Mouse (Mus musculus) cerebellum, postnatal 4 days (tissue): Measurements from ENCODE around the gene Rsph9.

Source experiments
- DNase-seq, 2 experiments: peaks; one replicate each; pipeline ENCODE4 v3.0.0; 2022; ENCODE audit warnings: low spot score in 2 of 2, mixed read lengths in 1 of 2

The Rsph9 gene

GRCm38 (mm10) chr17:46143578-46144423 is at the start of gene Rsph9:
Rsph9 (minus strand) TSS chr17:46144216.
- peak in 1 of 2 experiments; percentile 65 for DNase-seq

DNA sequence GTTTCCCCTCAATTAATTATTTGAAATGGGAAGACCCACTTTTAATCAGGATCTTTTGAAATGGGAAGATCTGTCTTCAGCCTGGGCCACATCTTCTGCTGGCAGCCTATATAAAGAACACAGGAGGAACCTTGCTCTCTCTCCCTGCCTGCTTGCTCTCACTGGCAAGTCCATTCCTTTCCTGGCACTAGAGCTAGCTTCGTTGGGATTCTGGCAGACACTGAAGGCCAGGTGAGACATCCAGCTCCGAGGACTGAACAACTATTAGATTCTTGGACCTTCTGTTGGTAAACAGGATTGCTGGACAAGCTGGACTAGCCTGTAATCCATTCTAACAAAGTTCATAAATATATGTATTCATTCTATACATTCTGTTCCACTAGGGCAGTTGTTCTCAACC is 44.8 kb upstream of the Rsph9 start:
- DNase-seq = no peak

- DNase-seq = no peak
Measured at GRCm38 (mm10) chr17:46182273-46182672, 38.3 kb upstream of the Rsph9 start.

- DNase-seq = no peak
Measured at GRCm38 (mm10) chr17:46170538-46170937, 26.5 kb upstream of the Rsph9 start.

GRCm38 (mm10) chr17:46168768-46169167 is 24.8 kb upstream of the Rsph9 start:
- no peak for DNase-seq

DNA sequence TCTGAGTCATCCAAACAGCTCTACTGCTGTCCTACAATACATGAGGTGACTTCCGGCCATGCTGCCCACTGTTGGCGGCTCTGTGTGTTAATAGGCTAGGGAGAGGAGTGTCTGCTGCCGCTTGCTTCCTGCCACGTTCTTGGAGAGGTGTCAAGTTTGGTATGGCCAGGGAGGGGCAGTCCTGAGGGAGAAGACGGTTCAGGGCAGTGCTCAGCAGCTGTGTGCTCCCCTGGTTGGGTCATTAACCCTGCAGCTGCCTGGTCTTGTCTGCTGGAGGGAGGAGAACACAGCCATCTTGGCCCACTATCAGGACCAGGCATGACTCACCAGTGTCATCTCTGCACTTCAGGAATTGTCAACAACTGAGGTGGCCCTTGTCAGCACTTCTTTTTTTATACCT is 24.3 kb upstream of the Rsph9 start:
- no peak for DNase-seq

DNA sequence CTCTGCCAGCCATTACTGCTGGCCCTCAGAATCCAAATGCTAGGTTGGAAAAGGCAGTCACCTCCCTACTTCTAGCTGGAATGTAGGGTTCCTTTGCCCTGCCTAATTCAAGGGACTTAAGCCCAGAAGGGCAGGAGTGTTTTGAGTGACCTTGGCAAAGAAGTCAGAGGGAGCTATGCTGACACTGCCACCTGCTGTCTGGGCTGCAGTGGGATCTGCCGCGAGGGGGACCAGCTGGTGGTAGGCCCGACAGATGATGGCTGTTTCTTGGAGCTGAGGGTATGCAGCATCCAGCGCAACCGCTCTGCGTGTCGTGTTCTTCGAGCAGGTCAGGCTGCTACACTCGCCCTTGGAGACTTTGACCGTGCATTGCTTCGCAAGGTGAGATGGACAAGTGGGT is 23.0 kb upstream of the Rsph9 start:
- no peak for DNase-seq

- DNase-seq = no peak
Measured at GRCm38 (mm10) chr17:46166270-46166669, 22.3 kb upstream of the Rsph9 start.

GRCm38 (mm10) chr17:46165460-46165859 is 21.4 kb upstream of the Rsph9 start:
- no peak for DNase-seq

GRCm38 (mm10) chr17:46164791-46165190 is 20.8 kb upstream of the Rsph9 start:
- DNase-seq = no peak

DNA sequence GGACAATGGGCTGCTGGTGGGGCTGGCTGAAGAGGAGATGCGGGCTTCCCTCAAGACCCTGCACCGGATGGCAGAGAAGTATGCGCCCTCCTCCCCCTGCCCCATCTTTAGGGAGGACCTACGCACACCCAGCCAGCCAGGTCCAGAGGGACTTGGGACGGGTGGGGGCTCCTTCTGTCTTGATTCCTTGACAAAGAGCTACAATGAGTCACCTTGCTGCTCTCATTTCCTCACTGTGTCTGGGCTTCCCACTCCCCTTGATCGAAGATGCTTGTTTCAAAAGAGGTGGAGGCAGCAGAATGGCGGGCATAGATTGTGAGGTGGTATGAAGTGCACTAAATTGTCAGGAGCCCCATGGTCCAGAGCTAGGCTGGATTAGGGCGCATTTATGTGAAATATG is 20.3 kb upstream of the Rsph9 start:
- no peak for DNase-seq

- DNase-seq = no peak
Measured at GRCm38 (mm10) chr17:46162951-46163421, 19.0 kb upstream of the Rsph9 start.

GRCm38 (mm10) chr17:46162551-46162950 is 18.5 kb upstream of the Rsph9 start:
- no peak for DNase-seq

DNA sequence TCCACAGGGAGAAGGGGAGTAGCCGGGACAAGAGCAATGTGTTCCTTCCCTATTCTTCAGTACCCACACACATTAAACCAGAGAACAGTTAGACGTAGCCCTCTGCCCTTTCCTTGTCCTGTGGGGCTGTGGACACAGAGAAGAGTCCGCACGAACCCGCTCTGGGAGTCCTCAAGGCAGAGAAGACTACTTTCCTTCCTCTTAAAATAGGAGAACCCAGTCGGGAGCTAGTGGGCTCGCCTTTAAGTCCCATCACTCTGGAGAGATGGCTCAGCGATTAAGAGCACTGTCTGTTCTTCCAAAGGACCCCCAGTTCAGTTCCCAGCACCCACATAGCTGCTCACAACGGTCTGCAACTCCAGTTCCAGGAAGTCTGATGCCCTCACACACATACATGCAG is 17.7 kb upstream of the Rsph9 start:
- no peak for DNase-seq

GRCm38 (mm10) chr17:46161179-46161578 is 17.2 kb upstream of the Rsph9 start:
- DNase-seq = no peak

GRCm38 (mm10) chr17:46160686-46161085 is 16.7 kb upstream of the Rsph9 start, which contains the start of gene Gtpbp2:
Gtpbp2 (plus strand) TSS chr17:46161032.
- DNase-seq = peak; percentile 78 to 93

- peak; percentile 69 to 75 for DNase-seq
Measured at GRCm38 (mm10) chr17:46160090-46160662, 16.2 kb upstream of the Rsph9 start.

- no peak for DNase-seq
Measured at GRCm38 (mm10) chr17:46159236-46159635, 15.2 kb upstream of the Rsph9 start.

- DNase-seq = no peak
Measured at GRCm38 (mm10) chr17:46157131-46157530, 13.1 kb upstream of the Rsph9 start.

DNA sequence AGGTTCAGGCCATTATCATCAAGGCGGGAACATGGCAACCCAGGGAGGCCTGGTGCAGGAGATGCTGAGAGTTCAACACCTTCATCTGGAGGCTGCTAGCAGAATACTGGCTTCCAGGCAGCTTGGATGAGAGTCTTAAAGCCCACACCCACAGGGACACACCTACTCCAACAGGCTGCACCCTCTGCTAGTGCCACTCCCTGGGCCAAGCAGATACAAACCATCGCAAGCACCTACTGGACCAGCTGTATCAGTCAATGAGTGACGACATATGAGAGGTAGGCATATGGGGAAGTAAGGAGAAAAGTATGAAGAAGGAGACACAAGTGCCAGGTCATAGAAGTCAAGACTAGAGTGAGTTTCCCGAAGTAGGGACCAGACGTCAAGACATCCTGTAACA is 12.7 kb upstream of the Rsph9 start:
- DNase-seq = no peak

DNA sequence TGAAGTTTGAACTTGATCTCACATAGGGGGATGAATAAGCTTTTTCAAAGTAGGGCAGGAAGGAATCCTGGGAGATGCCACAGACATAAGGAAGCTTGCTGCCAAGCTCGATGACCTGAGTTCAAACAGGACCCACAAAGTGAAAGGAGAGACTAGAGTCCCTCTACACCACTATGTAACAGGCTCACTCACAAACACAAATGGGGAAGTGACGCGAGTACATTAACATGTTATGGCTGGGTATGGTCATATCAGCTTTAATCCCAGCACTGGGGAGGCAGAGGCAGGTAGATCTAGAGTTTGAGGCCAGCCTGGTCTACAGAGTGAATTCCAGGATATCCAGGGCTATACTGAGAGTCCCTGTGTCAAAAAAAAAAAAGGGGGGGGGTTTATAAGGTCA is 10.3 kb upstream of the Rsph9 start:
- DNase-seq = no peak

- DNase-seq = peak; percentile 60 to 76
Measured at GRCm38 (mm10) chr17:46152847-46153782, 9.1 kb upstream of the Rsph9 start, which contains the start of gene Mad2l1bp. Mad2l1bp (minus strand) TSS chr17:46153553.
